Mouse (Mus musculus): ENCODE measurements around the gene Mrtfa. TPM values are rescaled to one million over a fixed set of nuclear protein-coding genes. Genes with fewer than 3 reads are reported as not detected.
A peak's percentile ranks its signal among the peaks of the same experiment; 100 is the strongest.

Mrtfa gene
- polyA plus RNA-seq, 1 experiment from 2014 or later: 3.9 TPM

- Histone ChIP-seq H3K4me2 (no peak overlapping the region), H3K36me3 (no peaks in the 10 kb centered on the region), H3K27me3 (no peaks in the 10 kb centered on the region), H3K4me1 (replicated peaks) (0 out of 2 replicates have a peak, but pooled peaks cover 3% of the 10 kb centered on the region), H3K4me3 (replicated peaks) (no peak overlapping the region), H3K27ac (no peak overlapping the region), H3K9ac (no peak overlapping the region), H3K9me3 (replicated peaks) (no peaks in the 10 kb centered on the region)
- no peak for ATAC-seq (ENCODE audit: low read depth)
- DNase-seq: no peak
- WGBS (ENCODE audit: insufficient replicate concordance): 43% methylated on average over 4 of the region's 4 CpGs
These were observed 68.0 kb downstream of the Mrtfa start for GRCm38 (mm10) chr15:81122535-81122934.

- no peak for ATAC-seq (ENCODE audit: low read depth)
- no peak overlapping the region for H3K4me3 ChIP-seq (replicated peaks)
- no peak for DNase-seq
- H3K36me3 ChIP-seq: no peaks in the 10 kb centered on the region
- 77% methylated on average over 2 of the region's 2 CpGs for WGBS (ENCODE audit: insufficient replicate concordance)
- H3K9me3 ChIP-seq (replicated peaks): no peaks in the 10 kb centered on the region
- H3K4me1 ChIP-seq (replicated peaks): 0 out of 2 replicates have a peak, but pooled peaks cover 3% of the 10 kb centered on the region
- no peak overlapping the region for H3K4me2 ChIP-seq
- H3K27ac ChIP-seq: no peak overlapping the region
- H3K27me3 ChIP-seq: no peaks in the 10 kb centered on the region
- H3K9ac ChIP-seq: no peak overlapping the region
These were observed 68.5 kb downstream of the Mrtfa start for GRCm38 (mm10) chr15:81122078-81122477.

GRCm38 (mm10) chr15:81120946-81121345 is 69.6 kb downstream of the Mrtfa start:
- Histone ChIP-seq H3K9me3 (replicated peaks) (no peaks in the 10 kb centered on the region), H3K4me2 (no peak overlapping the region), H3K4me1 (replicated peaks) (0 out of 2 replicates have a peak, but pooled peaks cover 3% of the 10 kb centered on the region), H3K36me3 (no peaks in the 10 kb centered on the region), H3K9ac (no peak overlapping the region), H3K27ac (no peak overlapping the region), H3K27me3 (no peaks in the 10 kb centered on the region), H3K4me3 (replicated peaks) (no peak overlapping the region)
- WGBS (ENCODE audit: insufficient replicate concordance): 68% methylated on average over 7 of the region's 7 CpGs
- no peak for ATAC-seq (ENCODE audit: low read depth)
- DNase-seq: no peak

DNA sequence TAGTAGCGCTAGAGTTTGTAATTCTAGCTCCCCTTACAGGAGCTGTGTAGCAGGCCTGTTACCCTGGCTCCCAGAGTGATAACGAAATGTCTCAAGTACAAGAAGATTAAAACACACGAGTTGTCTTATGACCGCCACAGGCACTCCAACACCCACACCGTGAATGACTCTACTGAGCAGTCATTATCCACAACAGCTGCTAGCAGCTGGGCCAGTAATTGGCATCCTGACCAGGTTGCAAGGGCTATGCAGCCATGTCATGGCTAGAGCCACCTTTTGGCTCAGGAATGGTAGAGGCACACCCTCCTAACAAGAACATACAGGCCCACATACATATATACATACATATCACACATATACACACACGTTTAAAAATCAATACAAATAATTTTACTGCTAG is 70.4 kb downstream of the Mrtfa start:
- WGBS (ENCODE audit: insufficient replicate concordance): 64% methylated on average over 6 of the region's 6 CpGs
- ATAC-seq (ENCODE audit: low read depth): no peak

GRCm38 (mm10) chr15:81118226-81118625 is 72.3 kb downstream of the Mrtfa start:
- Histone ChIP-seq H3K27me3 (no peaks in the 10 kb centered on the region), H3K36me3 (no peaks in the 10 kb centered on the region), H3K9ac (no peak overlapping the region), H3K27ac (no peak overlapping the region), H3K4me2 (no peak overlapping the region), H3K4me3 (replicated peaks) (no peak overlapping the region), H3K9me3 (replicated peaks) (no peaks in the 10 kb centered on the region), H3K4me1 (replicated peaks) (0 out of 2 replicates have a peak, but pooled peaks cover 3% of the 10 kb centered on the region)
- ATAC-seq (ENCODE audit: low read depth) (no peak), DNase-seq (no peak)
- 51% methylated on average over 4 of the region's 4 CpGs for WGBS (ENCODE audit: insufficient replicate concordance)

More for the DNA sequence above, 70.4 kb downstream of the Mrtfa start:
- H3K4me1 ChIP-seq (replicated peaks): 0 out of 2 replicates have a peak, but pooled peaks cover 3% of the 10 kb centered on the region
- H3K36me3 ChIP-seq: no peaks in the 10 kb centered on the region
- H3K27me3 ChIP-seq: no peaks in the 10 kb centered on the region
- H3K9ac ChIP-seq: no peak overlapping the region
- no peaks in the 10 kb centered on the region for H3K9me3 ChIP-seq (replicated peaks)
- H3K4me3 ChIP-seq (replicated peaks): no peak overlapping the region
- no peak overlapping the region for H3K27ac ChIP-seq
- no peak for DNase-seq
- no peak overlapping the region for H3K4me2 ChIP-seq

DNA sequence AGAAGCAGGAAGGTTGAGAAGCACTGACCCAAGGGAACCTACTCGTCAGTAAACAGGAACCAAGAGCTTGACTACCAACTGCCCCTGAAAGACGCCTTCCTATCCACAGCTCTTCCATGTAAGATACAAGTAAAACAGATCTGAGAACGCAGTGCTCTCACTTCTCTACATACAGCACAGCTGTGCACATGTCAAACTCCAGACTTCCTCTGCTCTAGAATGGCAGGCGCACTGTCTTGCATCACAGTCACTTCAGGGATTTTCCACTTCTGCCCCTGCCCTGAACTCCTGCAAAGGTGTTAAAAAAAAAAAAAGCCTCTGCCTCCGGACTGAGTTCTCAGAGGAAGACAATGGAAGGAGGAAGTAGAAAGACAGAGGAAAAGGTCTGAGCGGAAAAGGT is 78.0 kb downstream of the Mrtfa start:
- Histone ChIP-seq H3K4me3 (replicated peaks) (no peak overlapping the region), H3K9me3 (replicated peaks) (no peaks in the 10 kb centered on the region), H3K27ac (no peak overlapping the region), H3K27me3 (no peaks in the 10 kb centered on the region), H3K36me3 (no peaks in the 10 kb centered on the region), H3K4me1 (replicated peaks) (no peaks in the 10 kb centered on the region), H3K4me2 (no peak overlapping the region), H3K9ac (no peak overlapping the region)
- ATAC-seq (ENCODE audit: low read depth): no peak
- WGBS (ENCODE audit: insufficient replicate concordance): 36% methylated on average over 6 of the region's 6 CpGs
- no peak for DNase-seq

GRCm38 (mm10) chr15:81110315-81110714 is 80.2 kb downstream of the Mrtfa start:
- WGBS (ENCODE audit: insufficient replicate concordance): 81% methylated on average over 3 of the region's 3 CpGs
- H3K4me2 ChIP-seq: no peak overlapping the region
- H3K27ac ChIP-seq: no peak overlapping the region
- no peak overlapping the region for H3K9ac ChIP-seq
- DNase-seq (no peak), ATAC-seq (ENCODE audit: low read depth) (no peak)
- no peaks in the 10 kb centered on the region for H3K9me3 ChIP-seq (replicated peaks)
- no peaks in the 10 kb centered on the region for H3K36me3 ChIP-seq
- peaks cover 8% of the 10 kb centered on the region for H3K4me1 ChIP-seq (replicated peaks)
- no peak overlapping the region for H3K4me3 ChIP-seq (replicated peaks)
- H3K27me3 ChIP-seq: no peaks in the 10 kb centered on the region

DNA sequence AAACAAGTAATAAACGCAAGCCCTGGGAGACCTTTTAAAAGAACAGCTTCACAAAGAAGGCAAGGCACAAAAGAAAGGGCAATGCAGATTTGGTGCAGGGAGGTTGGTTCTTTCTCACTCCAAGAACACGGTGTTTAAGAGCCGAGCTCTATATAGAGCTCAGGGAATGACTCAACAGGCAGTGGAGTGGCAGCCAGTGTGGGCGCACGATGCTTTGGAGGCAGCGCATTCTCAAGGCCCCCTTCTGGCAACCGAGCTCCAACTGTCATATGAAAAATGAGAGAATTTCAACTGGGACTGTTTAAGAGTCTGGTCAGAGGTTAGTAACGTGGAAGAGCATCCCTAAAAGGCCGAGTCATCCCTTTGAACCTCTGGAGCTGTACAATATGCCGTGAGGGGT is 84.6 kb downstream of the Mrtfa start:
- Histone ChIP-seq H3K9ac (no peak overlapping the region), H3K4me1 (replicated peaks) (peaks cover 23% of the 10 kb centered on the region), H3K9me3 (replicated peaks) (no peaks in the 10 kb centered on the region), H3K4me3 (replicated peaks) (no peak overlapping the region), H3K36me3 (no peaks in the 10 kb centered on the region), H3K27me3 (no peaks in the 10 kb centered on the region), H3K4me2 (no peak overlapping the region), H3K27ac (no peak overlapping the region)
- whole genome bisulfite sequencing (ENCODE audit: insufficient replicate concordance): 52% methylated on average over 10 of the region's 10 CpGs
- ATAC-seq (ENCODE audit: low read depth) (no peak), DNase-seq (no peak)

DNA sequence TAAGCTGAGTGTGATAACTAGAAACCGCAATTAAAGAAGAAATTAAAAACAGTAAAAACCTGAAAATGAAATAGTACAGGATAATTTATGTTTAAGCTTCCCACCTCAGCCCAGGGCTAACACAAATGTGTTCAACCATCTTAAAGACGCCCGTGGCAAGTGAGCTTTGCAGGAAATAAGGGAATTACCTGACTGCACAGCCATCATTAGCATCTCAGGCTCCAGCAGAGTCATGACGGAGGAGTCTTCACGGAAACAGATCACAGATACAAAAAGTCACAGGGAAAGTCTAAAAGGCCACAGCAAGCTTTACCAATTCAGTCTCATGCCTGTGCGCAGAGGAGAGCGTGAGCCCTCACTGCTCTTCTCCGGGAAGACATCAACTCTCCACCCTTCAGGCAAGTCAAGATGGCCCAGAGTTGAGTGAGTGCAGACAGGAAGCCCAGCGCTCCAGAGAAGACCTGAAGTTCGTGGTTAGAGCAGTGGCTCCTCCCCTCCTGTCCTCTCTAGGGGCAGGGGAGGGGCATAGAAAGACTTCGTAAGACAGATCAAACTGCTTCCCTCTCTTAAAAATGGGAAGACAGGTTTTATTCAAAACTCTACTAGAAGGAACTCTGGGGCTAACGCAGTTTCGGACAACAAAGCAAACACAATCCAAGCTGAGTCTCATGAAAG is 85.8 kb downstream of the Mrtfa start:
- Histone ChIP-seq H3K27me3 (no peaks in the 10 kb centered on the region), H3K4me2 (peak overlapping the region; percentile 42), H3K27ac (no peak overlapping the region), H3K9ac (no peak overlapping the region), H3K4me3 (replicated peaks) (peak overlapping the region; percentile 30), H3K36me3 (no peaks in the 10 kb centered on the region), H3K4me1 (replicated peaks) (peaks cover 25% of the 10 kb centered on the region), H3K9me3 (replicated peaks) (no peaks in the 10 kb centered on the region)
- ATAC-seq (ENCODE audit: low read depth) (peak; percentile 61), DNase-seq (peak; percentile 22)
- 29% methylated on average over 13 of the region's 13 CpGs for WGBS (ENCODE audit: insufficient replicate concordance)

DNA sequence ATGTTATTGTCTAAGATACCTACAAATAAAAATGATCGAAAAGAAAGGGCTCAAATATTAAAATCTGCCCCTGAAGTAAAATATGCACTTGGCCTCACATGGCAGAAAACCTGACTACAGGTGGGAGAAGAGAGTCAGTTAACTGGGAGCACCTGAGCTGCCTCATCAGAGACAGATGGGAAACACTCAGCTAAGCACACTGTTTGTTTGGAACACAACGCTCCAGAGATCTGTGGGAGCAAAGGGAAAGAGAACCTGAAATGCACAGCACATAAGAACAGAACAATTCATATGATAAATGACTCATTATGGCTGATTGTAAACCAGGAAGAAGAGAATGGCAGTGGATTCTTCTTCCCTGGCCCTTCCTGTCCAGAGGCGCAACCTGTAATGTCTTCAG is 87.1 kb downstream of the Mrtfa start:
- 83% methylated on average over 3 of the region's 3 CpGs for WGBS (ENCODE audit: insufficient replicate concordance)
- H3K4me1 ChIP-seq (replicated peaks): peaks cover 25% of the 10 kb centered on the region
- ATAC-seq (ENCODE audit: low read depth) (no peak), DNase-seq (no peak)
- no peaks in the 10 kb centered on the region for H3K27me3 ChIP-seq
- H3K9ac ChIP-seq: no peak overlapping the region
- no peak overlapping the region for H3K27ac ChIP-seq
- no peaks in the 10 kb centered on the region for H3K36me3 ChIP-seq
- H3K4me2 ChIP-seq: no peak overlapping the region
- no peak overlapping the region for H3K4me3 ChIP-seq (replicated peaks)
- no peaks in the 10 kb centered on the region for H3K9me3 ChIP-seq (replicated peaks)

DNA sequence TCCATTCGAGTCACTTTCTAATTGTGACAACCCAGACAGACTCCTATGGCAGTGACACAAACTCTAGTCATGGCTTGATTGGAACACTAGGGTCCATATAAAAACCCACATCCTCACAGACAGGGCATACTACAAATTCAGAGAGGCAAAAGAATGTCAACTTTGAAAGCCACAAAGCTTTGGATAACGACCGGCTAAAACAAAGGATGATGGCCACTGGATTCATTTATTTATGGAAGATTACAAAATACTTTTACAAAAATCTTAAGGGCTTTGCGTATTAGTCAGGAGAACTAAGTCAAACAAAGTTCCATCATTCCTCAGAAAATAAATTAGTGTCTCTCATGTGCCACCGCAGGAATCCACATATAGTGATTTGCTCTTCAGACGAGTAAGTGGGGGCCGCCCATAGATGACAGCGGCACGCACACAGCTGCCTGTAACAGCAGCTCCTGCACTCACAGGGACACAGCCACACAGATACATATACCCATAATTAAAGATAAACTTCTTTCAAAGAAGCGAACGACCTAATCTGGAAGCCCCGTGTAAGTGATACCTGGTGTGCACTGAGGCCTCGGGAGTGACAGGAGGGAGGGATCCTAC is 88.2 kb downstream of the Mrtfa start:
- Histone ChIP-seq H3K27me3 (no peaks in the 10 kb centered on the region), H3K9me3 (replicated peaks) (no peaks in the 10 kb centered on the region), H3K4me2 (no peak overlapping the region), H3K4me3 (replicated peaks) (no peak overlapping the region), H3K9ac (no peak overlapping the region), H3K27ac (no peak overlapping the region), H3K4me1 (replicated peaks) (peaks cover 31% of the 10 kb centered on the region), H3K36me3 (no peaks in the 10 kb centered on the region)
- WGBS (ENCODE audit: insufficient replicate concordance): 71% methylated on average over 13 of the region's 13 CpGs
- ATAC-seq (ENCODE audit: low read depth): no peak
- DNase-seq: no peak

GRCm38 (mm10) chr15:81101316-81101715 is 89.2 kb downstream of the Mrtfa start:
- DNase-seq (no peak), ATAC-seq (ENCODE audit: low read depth) (no peak)
- Histone ChIP-seq H3K4me2 (no peak overlapping the region), H3K4me1 (replicated peaks) (peaks cover 37% of the 10 kb centered on the region), H3K4me3 (replicated peaks) (no peak overlapping the region), H3K27me3 (no peaks in the 10 kb centered on the region), H3K9ac (no peak overlapping the region), H3K9me3 (replicated peaks) (no peaks in the 10 kb centered on the region), H3K27ac (no peak overlapping the region), H3K36me3 (no peaks in the 10 kb centered on the region)
- WGBS (ENCODE audit: insufficient replicate concordance): 33% methylated on average over 5 of the region's 5 CpGs
